Comparison of ENCODE assay signal across 14 mouse cellular contexts in the genomic region with DNA sequence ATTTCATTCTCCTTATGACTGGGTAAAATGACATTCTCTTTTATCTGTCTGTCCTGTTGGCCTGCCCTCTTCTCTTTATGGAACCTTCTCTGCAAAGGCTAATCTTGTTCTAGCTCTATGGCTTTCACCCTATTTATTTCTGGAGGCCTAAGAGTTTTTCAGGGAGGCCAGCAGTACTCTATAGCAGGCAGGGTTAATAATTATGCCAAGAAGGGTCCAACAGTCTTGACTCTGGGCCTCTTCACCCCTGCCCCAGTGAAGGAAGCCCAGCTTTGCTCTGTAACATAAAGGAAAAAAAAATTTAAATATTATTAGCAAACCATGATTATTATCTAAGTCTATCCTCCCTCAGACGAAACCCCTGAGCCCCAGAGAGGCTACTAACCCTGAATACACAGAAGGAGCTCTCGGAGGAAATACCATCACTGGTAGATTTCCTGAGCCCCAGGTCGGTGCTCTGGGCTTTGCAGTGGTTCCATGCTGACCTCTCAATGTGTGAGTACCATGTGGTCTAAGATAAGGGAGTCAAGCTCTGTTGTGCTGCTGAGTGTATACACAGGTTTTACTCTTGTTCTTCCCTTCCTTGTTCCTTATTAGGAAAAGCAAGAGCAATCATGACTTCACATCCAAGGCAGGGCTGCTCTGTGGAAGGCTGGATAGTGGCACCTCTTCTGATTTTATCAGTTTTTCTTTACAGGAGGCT. TPM values are rescaled to one million over a fixed set of nuclear protein-coding genes. Genes with fewer than 3 reads are reported as not detected.
DNase-seq lines count a peak whose midpoint lies in the region; ATAC-seq and TF ChIP-seq lines count a peak whose summit lies in the region.
"Had no signal": no experiment of that assay in that cellular context is flagged by ENCODE, and none has a peak within 500 bp of the region (broad histone marks: within the 10 kb centered on the region; RNA-seq: fewer than 3 reads in every experiment).

No protein-coding gene starts in this region.

- TF ChIP-seq CTCF in olfactory bulb, adult 2 months (IDR thresholded peaks at IDR 0.05; ENCODE audit: insufficient read depth, low read depth, low read length): no peak

- H3K27ac ChIP-seq in heart, embryonic 11.5 days (ENCODE audit: low read depth, low read length): no peak overlapping the region; the same call in 1 of the 2 replicates
- no peak overlapping the region for H3K27ac ChIP-seq in heart, embryonic 10.5 days
- H3K27ac ChIP-seq in hindbrain, embryonic 13.5 days: peak overlapping the region; percentile 92
- H3K27ac ChIP-seq in midbrain, embryonic 11.5 days (ENCODE audit: low read depth, low read length): peak overlapping the region; percentile 71
- peak overlapping the region; percentile 59; the same call in 1 of the 2 replicates for H3K27ac ChIP-seq in olfactory bulb, adult 2 months (ENCODE audit: insufficient read depth, low read depth, low read length)
- H3K27ac ChIP-seq: heart, embryonic 15.5 days had no signal

- H3K4me1 ChIP-seq in heart, embryonic 11.5 days (ENCODE audit: control insufficient read depth, insufficient read depth, low read length): peaks cover 3% of the 10 kb centered on the region; the same call in 1 of the 2 replicates
- H3K4me1 ChIP-seq in heart, embryonic 10.5 days: peaks cover 21% of the 10 kb centered on the region
- peaks cover 28% of the 10 kb centered on the region for H3K4me1 ChIP-seq in hindbrain, embryonic 13.5 days (replicated peaks)
- peaks cover 25% of the 10 kb centered on the region for H3K4me1 ChIP-seq in midbrain, embryonic 11.5 days (ENCODE audit: control insufficient read depth, insufficient read depth, low read length)
- H3K4me1 ChIP-seq in olfactory bulb, adult 2 months (ENCODE audit: control insufficient read depth, insufficient read depth, low read length): peaks cover 2% of the 10 kb centered on the region

- H3K9me3 ChIP-seq in heart, embryonic 11.5 days (replicated peaks; ENCODE audit: control insufficient read depth, low read length): no peaks in the 10 kb centered on the region
- no peaks in the 10 kb centered on the region for H3K9me3 ChIP-seq in heart, embryonic 10.5 days
- H3K9me3 ChIP-seq in hindbrain, embryonic 13.5 days: no peaks in the 10 kb centered on the region
- no peaks in the 10 kb centered on the region for H3K9me3 ChIP-seq in midbrain, embryonic 11.5 days (ENCODE audit: control insufficient read depth, low read length)
- H3K9me3 ChIP-seq: heart, embryonic 15.5 days had no signal

- no peak for TF ChIP-seq POLR2A in olfactory bulb, adult 2 months (IDR thresholded peaks at IDR 0.05; ENCODE audit: insufficient read depth, low read depth, low read length)

- ATAC-seq in heart, embryonic 11.5 days (replicated peaks; ENCODE audit: insufficient number of reproducible peaks, low FRiP score, low TSS enrichment): 0 out of 2 replicates have a peak, but pooled peaks have one; percentile 31
- ATAC-seq in hindbrain, embryonic 13.5 days (ENCODE audit: low FRiP score): no peak
- ATAC-seq in midbrain, embryonic 11.5 days (ENCODE audit: low FRiP score): no peak

- H3K36me3 ChIP-seq in heart, embryonic 11.5 days (ENCODE audit: control insufficient read depth, insufficient read depth, low read length): no peaks in the 10 kb centered on the region
- H3K36me3 ChIP-seq in heart, embryonic 10.5 days: no peaks in the 10 kb centered on the region
- H3K36me3 ChIP-seq in hindbrain, embryonic 13.5 days: no peaks in the 10 kb centered on the region
- H3K36me3 ChIP-seq in midbrain, embryonic 11.5 days (ENCODE audit: control insufficient read depth, insufficient read depth, low read length): no peaks in the 10 kb centered on the region
- H3K36me3 ChIP-seq: heart, embryonic 15.5 days had no signal

- 32% methylated on average over 3 of the region's 3 CpGs for WGBS in heart, embryonic 11.5 days (ENCODE audit: insufficient replicate concordance)
- 33% methylated on average over 3 of the region's 3 CpGs for WGBS in heart, embryonic 10.5 days
- WGBS in hindbrain, embryonic 13.5 days: 68% methylated on average over 3 of the region's 3 CpGs
- 74% methylated on average over 3 of the region's 3 CpGs for WGBS in midbrain, embryonic 11.5 days
- WGBS in olfactory bulb, adult 2 months: 85% methylated on average over 3 of the region's 3 CpGs

- no peak overlapping the region for H3K9ac ChIP-seq in heart, embryonic 11.5 days (ENCODE audit: low read depth, low read length)
- peak overlapping the region; percentile 87; the same call in 1 of the 2 replicates for H3K9ac ChIP-seq in hindbrain, embryonic 13.5 days
- no peak overlapping the region for H3K9ac ChIP-seq in midbrain, embryonic 11.5 days (ENCODE audit: low read length)
- H3K9ac ChIP-seq: heart, embryonic 15.5 days; lung, embryonic 14.5 days had no signal

- H3K4me2 ChIP-seq in heart, embryonic 11.5 days: no peak overlapping the region
- H3K4me2 ChIP-seq in hindbrain, embryonic 13.5 days: no peak overlapping the region
- H3K4me2 ChIP-seq in midbrain, embryonic 11.5 days: no peak overlapping the region
- H3K4me2 ChIP-seq: heart, embryonic 15.5 days; lung, embryonic 14.5 days had no signal

- no peak for DNase-seq in heart, embryonic 10.5 days (ENCODE audit: low spot score)
- peak; percentile 54 for DNase-seq in midbrain, embryonic 11.5 days (ENCODE audit: low spot score, missing footprints)
- no peak for DNase-seq in thymus, adult 18-20 months
- DNase-seq in left cerebral cortex, postnatal 25 days (ENCODE audit: low spot score in 2 of 2): no peak
- DNase-seq in urinary bladder, postnatal 14 days (ENCODE audit: low spot score): no peak
- DNase-seq: gastrocnemius, postnatal 10 days; kidney, adult 11 months; kidney, postnatal 4 days; lung, embryonic 14.5 days; thymus, adult 2 months had no signal

- intact Hi-C loops in left cerebral cortex, postnatal 25 days (cut with DNase I): no loop called here

- no peaks in the 10 kb centered on the region for H3K27me3 ChIP-seq in heart, embryonic 11.5 days (ENCODE audit: control insufficient read depth, insufficient read depth, low read length)
- no peaks in the 10 kb centered on the region for H3K27me3 ChIP-seq in heart, embryonic 10.5 days (ENCODE audit: insufficient read depth, poor library complexity, severe bottlenecking)
- H3K27me3 ChIP-seq in hindbrain, embryonic 13.5 days: no peaks in the 10 kb centered on the region
- H3K27me3 ChIP-seq in midbrain, embryonic 11.5 days (ENCODE audit: control insufficient read depth, insufficient read depth, low read length): no peaks in the 10 kb centered on the region
- H3K27me3 ChIP-seq: heart, embryonic 15.5 days had no signal

- no peak overlapping the region for H3K4me3 ChIP-seq in heart, embryonic 11.5 days (ENCODE audit: low read depth, low read length)
- H3K4me3 ChIP-seq in heart, embryonic 10.5 days: no peak overlapping the region
- no peak overlapping the region for H3K4me3 ChIP-seq in hindbrain, embryonic 13.5 days
- no peak overlapping the region for H3K4me3 ChIP-seq in midbrain, embryonic 11.5 days (ENCODE audit: low read depth, low read length)
- no peak overlapping the region for H3K4me3 ChIP-seq in olfactory bulb, adult 2 months (ENCODE audit: insufficient read depth, low read depth, low read length)
- H3K4me3 ChIP-seq: heart, embryonic 15.5 days had no signal

RNA-seq across cellular contexts. Expression of a gene that starts 1.6 kb away (rescaled TPM):
- 6.7 and 7.3 TPM in 2 replicates for polyA plus RNA-seq in heart, embryonic 11.5 days (2014; fragmentation: Nextera tagmentation; extraction: Ambion mirVana)
- polyA plus RNA-seq in heart, embryonic 10.5 days (2016; fragmentation: Nextera tagmentation; extraction: Ambion mirVana): 2.3 and 6.0 TPM in 2 replicates
- polyA plus RNA-seq in hindbrain, embryonic 13.5 days (2015; fragmentation: Nextera tagmentation; extraction: Ambion mirVana): 30.9 and 31.3 TPM in 2 replicates
- polyA plus RNA-seq in midbrain, embryonic 11.5 days (2014; fragmentation: Nextera tagmentation; extraction: Ambion mirVana): 16.5 and 16.8 TPM in 2 replicates
- not detected in 2 replicates for polyA plus RNA-seq in olfactory bulb, adult 2 months (2012; ENCODE audit: insufficient read depth, insufficient read length, low replicate concordance, missing spikeins)
- 100 to 1,000 TPM; 170 to 176 TPM for total RNA-seq in left cerebral cortex, postnatal 25 days (2021)

Comparison
In these comparisons a context has a peak if more than half of its experiments do, and no peak if none do; other contexts are left out.
1. H3K27ac ChIP-seq: peak in hindbrain, embryonic 13.5 days (single experiment), midbrain, embryonic 11.5 days (single experiment) and olfactory bulb, adult 2 months (single experiment); none in heart, embryonic 11.5 days (single experiment) and heart, embryonic 10.5 days (single experiment).